Mouse (Mus musculus): ENCODE data around the gene Tspan32. TPM values are rescaled to one million over a fixed set of nuclear protein-coding genes. Genes with fewer than 3 reads are reported as not detected.
A peak's percentile ranks its signal among the peaks of the same experiment; 100 is the strongest.

The Tspan32 gene
- polyA plus RNA-seq, 1 experiment: not detected

GRCm38 (mm10) chr7:143006097-143006755, 1.4 kb downstream of the Tspan32 start:
- Histone ChIP-seq H3K9ac (ENCODE audit: low read depth, poor library complexity, severe bottlenecking) (peak overlapping the region; percentile 60), H3K36me3 (ENCODE audit: control insufficient read depth, insufficient read depth, low read length, poor library complexity, severe bottlenecking) (no peaks in the 10 kb centered on the region), H3K4me1 (ENCODE audit: control insufficient read depth, insufficient read depth, low read length) (peaks cover 9% of the 10 kb centered on the region), H3K27me3 (ENCODE audit: control insufficient read depth, insufficient read depth, low read length, poor library complexity, severe bottlenecking) (no peaks in the 10 kb centered on the region), H3K4me3 (ENCODE audit: low read depth, low read length) (no peak overlapping the region), H3K9me3 (replicated peaks; ENCODE audit: control insufficient read depth, insufficient read depth, low read length, poor library complexity, severe bottlenecking) (no peaks in the 10 kb centered on the region), H3K27ac (ENCODE audit: insufficient read depth, low read length) (peak overlapping the region; percentile 16; the same call in 1 of the 2 replicates)
- TF ChIP-seq EP300 (IDR thresholded peaks at IDR 0.05; ENCODE audit: insufficient read depth, low read depth, low read length) (0 out of 2 replicates have a peak, but pooled peaks have one; percentile 25), CTCF (IDR thresholded peaks at IDR 0.05; ENCODE audit: low read depth, low read length) (no peak)

- Histone ChIP-seq H3K4me3 (ENCODE audit: low read depth, low read length) (peak overlapping the region; percentile 55), H3K9ac (ENCODE audit: low read depth, poor library complexity, severe bottlenecking) (peak overlapping the region; percentile 60), H3K36me3 (ENCODE audit: control insufficient read depth, insufficient read depth, low read length, poor library complexity, severe bottlenecking) (no peaks in the 10 kb centered on the region), H3K9me3 (replicated peaks; ENCODE audit: control insufficient read depth, insufficient read depth, low read length, poor library complexity, severe bottlenecking) (no peaks in the 10 kb centered on the region), H3K27ac (ENCODE audit: insufficient read depth, low read length) (peak overlapping the region; percentile 32), H3K4me1 (ENCODE audit: control insufficient read depth, insufficient read depth, low read length) (peaks cover 12% of the 10 kb centered on the region), H3K27me3 (ENCODE audit: control insufficient read depth, insufficient read depth, low read length, poor library complexity, severe bottlenecking) (no peaks in the 10 kb centered on the region)
- TF ChIP-seq CTCF (IDR thresholded peaks at IDR 0.05; ENCODE audit: low read depth, low read length): no peak
- no peak for TF ChIP-seq EP300 (IDR thresholded peaks at IDR 0.05; ENCODE audit: insufficient read depth, low read depth, low read length)
- TF ChIP-seq POLR2A (IDR thresholded peaks at IDR 0.05; ENCODE audit: insufficient read depth, low read length): no peak
Observed at GRCm38 (mm10) chr7:143006756-143007598, 2.1 kb downstream of the Tspan32 start.

- Histone ChIP-seq H3K27me3 (ENCODE audit: control insufficient read depth, insufficient read depth, low read length, poor library complexity, severe bottlenecking) (no peaks in the 10 kb centered on the region), H3K27ac (ENCODE audit: insufficient read depth, low read length) (peak overlapping the region; percentile 67), H3K4me3 (ENCODE audit: low read depth, low read length) (peak overlapping the region; percentile 55), H3K9me3 (replicated peaks; ENCODE audit: control insufficient read depth, insufficient read depth, low read length, poor library complexity, severe bottlenecking) (no peaks in the 10 kb centered on the region), H3K9ac (ENCODE audit: low read depth, poor library complexity, severe bottlenecking) (peak overlapping the region; percentile 60), H3K36me3 (ENCODE audit: control insufficient read depth, insufficient read depth, low read length, poor library complexity, severe bottlenecking) (no peaks in the 10 kb centered on the region), H3K4me1 (ENCODE audit: control insufficient read depth, insufficient read depth, low read length) (peaks cover 17% of the 10 kb centered on the region)
- TF ChIP-seq CTCF (IDR thresholded peaks at IDR 0.05; ENCODE audit: low read depth, low read length): peak; percentile 87
- no peak for TF ChIP-seq POLR2A (IDR thresholded peaks at IDR 0.05; ENCODE audit: insufficient read depth, low read length)
- TF ChIP-seq EP300 (IDR thresholded peaks at IDR 0.05; ENCODE audit: insufficient read depth, low read depth, low read length): 0 out of 2 replicates have a peak, but pooled peaks have one; percentile 44
Observed at GRCm38 (mm10) chr7:143007599-143008369, 2.9 kb downstream of the Tspan32 start.

GRCm38 (mm10) chr7:143008370-143008926, 3.6 kb downstream of the Tspan32 start:
- Histone ChIP-seq H3K4me1 (ENCODE audit: control insufficient read depth, insufficient read depth, low read length) (peaks cover 17% of the 10 kb centered on the region), H3K36me3 (ENCODE audit: control insufficient read depth, insufficient read depth, low read length, poor library complexity, severe bottlenecking) (no peaks in the 10 kb centered on the region), H3K4me3 (ENCODE audit: low read depth, low read length) (peak overlapping the region; percentile 6), H3K27me3 (ENCODE audit: control insufficient read depth, insufficient read depth, low read length, poor library complexity, severe bottlenecking) (no peaks in the 10 kb centered on the region), H3K27ac (ENCODE audit: insufficient read depth, low read length) (peak overlapping the region; percentile 67), H3K9ac (ENCODE audit: low read depth, poor library complexity, severe bottlenecking) (0 out of 2 replicates have a peak overlapping the region, but pooled peaks have one; percentile 13), H3K9me3 (replicated peaks; ENCODE audit: control insufficient read depth, insufficient read depth, low read length, poor library complexity, severe bottlenecking) (no peaks in the 10 kb centered on the region)
- TF ChIP-seq POLR2A (IDR thresholded peaks at IDR 0.05; ENCODE audit: insufficient read depth, low read length) (no peak), CTCF (IDR thresholded peaks at IDR 0.05; ENCODE audit: low read depth, low read length) (no peak), EP300 (IDR thresholded peaks at IDR 0.05; ENCODE audit: insufficient read depth, low read depth, low read length) (no peak)

- Histone ChIP-seq H3K36me3 (ENCODE audit: control insufficient read depth, insufficient read depth, low read length, poor library complexity, severe bottlenecking) (no peaks in the 10 kb centered on the region), H3K27me3 (ENCODE audit: control insufficient read depth, insufficient read depth, low read length, poor library complexity, severe bottlenecking) (no peaks in the 10 kb centered on the region), H3K9ac (ENCODE audit: low read depth, poor library complexity, severe bottlenecking) (no peak overlapping the region), H3K9me3 (replicated peaks; ENCODE audit: control insufficient read depth, insufficient read depth, low read length, poor library complexity, severe bottlenecking) (no peaks in the 10 kb centered on the region), H3K4me1 (ENCODE audit: control insufficient read depth, insufficient read depth, low read length) (peaks cover 22% of the 10 kb centered on the region), H3K27ac (ENCODE audit: insufficient read depth, low read length) (peak overlapping the region; percentile 68), H3K4me3 (ENCODE audit: low read depth, low read length) (no peak overlapping the region)
- TF ChIP-seq POLR2A (IDR thresholded peaks at IDR 0.05; ENCODE audit: insufficient read depth, low read length) (no peak), CTCF (IDR thresholded peaks at IDR 0.05; ENCODE audit: low read depth, low read length) (no peak), EP300 (IDR thresholded peaks at IDR 0.05; ENCODE audit: insufficient read depth, low read depth, low read length) (no peak)
Observed at GRCm38 (mm10) chr7:143008996-143009665, 4.3 kb downstream of the Tspan32 start.
